Mouse (Mus musculus) heart, adult 8-10 months (tissue): ENCODE results near the gene Rgma. TPM values are rescaled to one million over a fixed set of nuclear protein-coding genes. Genes with fewer than 3 reads are reported as not detected.

ENCODE experiments used
- DNase-seq: peaks from one replicate; pipeline ENCODE4 v3.0.0; 2022; ENCODE audit warnings: low spot score
- total RNA-seq, 4 experiments: library from RNA; stranded (reverse); gene quantifications; 2 replicates each; pipeline ENCODE4 v1.2.4; 2022

The Rgma gene
- total RNA-seq, 4 experiments from 2014 or later, result 52.3 to 84.3 (median 65.6) TPM

DNA sequence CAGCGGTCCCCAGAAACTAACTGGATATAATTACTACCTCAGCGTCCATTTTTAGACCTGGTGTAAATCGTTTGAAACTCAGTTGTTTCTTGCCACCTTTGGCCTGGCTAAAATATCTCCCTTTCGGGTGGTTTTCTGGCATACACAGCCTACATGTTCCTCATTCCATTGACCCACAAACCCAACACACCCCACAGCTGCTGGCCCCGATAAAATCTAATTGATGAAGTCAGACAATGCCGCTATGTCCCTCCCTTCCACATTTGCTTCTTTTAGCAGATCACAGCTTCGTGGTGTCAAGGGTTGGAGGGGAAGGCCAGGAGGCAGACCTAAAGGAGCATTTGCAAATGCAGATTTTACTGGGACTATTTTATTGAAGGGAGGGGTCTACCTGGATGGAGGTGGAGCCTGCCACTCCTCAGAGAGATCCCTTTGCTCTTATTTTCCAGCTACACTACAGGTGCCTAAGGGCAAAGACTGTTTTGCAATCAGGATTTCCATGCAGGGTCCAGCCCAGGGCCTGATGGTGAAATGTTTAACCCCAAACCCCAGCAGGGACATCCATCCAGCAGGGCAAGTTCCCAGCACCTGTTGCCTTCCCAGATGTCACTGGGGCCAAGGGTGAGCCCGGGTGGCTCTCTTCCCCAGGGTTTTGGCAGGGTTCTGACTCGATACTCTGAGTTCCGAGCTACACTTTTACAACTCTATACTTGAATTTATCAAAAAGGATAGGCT is 3.6 kb upstream of the Rgma start:
- no peak for DNase-seq

DNA sequence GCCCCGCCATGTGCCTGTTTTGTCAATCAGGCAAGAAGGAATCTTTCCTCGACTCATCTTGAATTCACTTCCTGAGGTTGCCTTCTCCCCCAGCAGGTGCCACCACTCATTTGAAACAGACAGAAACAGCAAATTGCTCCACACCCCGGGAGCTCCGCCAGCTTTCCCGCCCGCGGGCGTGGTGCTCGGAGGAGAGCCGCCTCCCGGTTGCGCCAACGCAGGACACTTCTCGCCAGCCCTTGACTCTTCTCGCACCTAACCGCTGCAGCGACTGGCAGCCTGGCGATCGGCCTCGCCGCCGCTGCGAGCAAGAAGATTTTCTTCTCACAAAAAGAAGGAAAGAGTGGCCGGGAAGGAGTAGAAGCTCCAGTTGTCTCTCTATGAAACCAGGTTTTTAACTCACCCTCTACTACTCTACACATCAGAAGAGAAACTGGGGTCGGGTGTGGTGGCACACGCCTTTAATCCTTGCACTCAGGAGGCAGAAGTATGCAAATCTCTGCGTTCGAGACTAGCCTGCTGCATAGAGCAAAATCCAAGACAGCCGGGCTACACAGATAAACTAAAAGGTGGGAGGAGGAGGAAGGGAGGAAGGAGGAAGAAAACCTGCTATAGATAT is 2.8 kb upstream of the Rgma start:
- peak; percentile 76 for DNase-seq

DNA sequence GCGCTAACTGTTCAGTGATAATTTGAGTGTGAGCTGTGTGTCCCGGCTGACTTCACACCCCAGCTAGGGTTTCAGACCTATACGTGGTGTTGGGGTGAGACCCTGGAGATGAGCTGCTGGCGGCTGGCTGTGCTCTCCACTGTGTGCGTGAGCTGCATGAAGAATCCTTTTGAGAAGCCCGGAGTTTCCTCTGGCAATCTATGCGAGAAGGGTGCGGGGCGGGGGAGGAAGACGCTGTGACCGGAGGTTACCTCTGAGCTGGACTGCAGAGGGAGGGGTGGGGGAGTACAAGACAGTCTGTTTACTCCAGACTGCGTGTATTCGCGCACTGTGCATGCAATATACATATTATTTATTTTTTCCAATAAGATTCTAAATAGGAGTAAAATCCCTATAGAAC is 582 bp upstream of the Rgma start:
- DNase-seq, result no peak

DNA sequence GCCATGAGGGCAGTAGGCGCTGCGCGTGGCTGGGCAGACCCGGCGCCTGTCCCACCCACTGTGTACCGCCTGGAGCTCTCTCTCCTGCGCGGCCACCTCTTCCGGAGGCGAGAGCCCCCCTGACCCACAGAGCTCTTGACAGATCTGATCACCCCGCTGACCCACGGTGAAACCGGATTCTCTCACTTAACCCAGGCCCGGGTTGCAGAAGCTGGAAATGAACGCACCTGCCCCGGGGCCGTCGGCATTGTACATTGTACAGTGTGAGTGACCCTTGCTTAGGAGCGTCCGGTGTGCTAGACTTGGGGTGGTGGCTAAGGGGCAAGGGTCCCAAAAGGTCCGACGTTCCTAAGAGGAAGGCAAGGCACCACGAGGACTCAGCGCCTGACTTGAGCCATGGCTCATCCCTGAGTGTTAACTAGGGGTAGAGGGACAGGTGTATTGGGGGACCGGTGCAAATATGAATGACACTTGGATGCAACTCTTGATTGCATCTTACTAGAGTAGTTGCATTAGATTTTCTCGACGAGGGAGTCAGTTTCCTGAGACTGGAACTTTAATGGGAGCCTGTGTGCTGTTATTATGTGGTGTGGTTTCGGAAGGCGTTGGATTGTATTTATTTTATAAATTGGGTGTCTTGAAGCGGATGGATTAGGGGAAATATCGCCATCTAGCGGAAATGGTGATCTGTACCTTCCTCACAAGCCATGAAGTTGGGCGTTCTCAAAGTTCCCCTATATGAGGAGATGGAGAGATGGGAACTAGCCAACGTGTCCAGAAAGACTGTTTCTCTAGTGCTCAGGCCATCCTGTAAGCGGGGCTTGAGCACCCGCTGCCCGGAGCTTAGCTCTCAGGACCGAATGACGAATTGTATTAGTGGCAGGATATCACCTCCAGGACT is 1.0 kb downstream of the Rgma start:
- DNase-seq, result peak; percentile 88

DNA sequence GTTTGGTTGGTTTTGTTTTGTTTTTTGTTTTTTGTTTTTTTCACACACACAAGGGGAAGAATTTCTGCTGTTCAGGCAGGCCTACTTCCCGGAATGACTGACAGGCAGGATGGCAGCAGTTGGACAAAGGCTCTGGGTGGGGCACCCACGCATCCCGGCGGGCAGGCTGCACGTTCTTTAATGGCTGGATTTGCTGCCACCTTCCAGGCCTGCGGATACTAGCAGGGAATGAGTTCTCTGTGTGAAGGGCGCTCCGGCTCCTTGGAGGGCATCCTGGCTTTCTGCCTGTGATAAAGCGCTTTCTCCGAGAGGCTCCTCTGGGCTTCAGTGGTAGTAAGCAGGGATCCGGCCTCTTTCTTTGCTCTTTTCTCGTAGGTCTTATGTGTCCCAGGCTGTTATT is 2.0 kb downstream of the Rgma start:
- DNase-seq, result no peak

DNA sequence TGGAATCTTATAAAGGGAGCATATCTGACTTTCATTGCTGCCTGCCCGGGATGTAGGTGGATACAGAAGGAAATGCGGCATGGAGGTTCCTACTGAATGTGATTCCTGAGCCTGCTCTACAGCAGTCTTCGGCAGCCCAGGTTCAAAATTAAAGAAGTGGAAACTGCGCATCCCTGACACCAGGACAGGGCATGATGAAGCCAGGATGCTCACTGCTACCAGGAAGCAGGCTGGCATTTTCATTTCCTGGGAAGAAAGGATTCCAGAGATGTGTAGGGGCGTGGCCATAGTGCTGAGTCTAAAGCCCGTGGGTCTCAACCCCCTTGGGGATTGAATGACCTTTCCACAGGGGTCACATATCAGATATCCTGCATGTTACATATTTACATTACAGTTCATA is 2.7 kb downstream of the Rgma start:
- DNase-seq, result no peak

DNA sequence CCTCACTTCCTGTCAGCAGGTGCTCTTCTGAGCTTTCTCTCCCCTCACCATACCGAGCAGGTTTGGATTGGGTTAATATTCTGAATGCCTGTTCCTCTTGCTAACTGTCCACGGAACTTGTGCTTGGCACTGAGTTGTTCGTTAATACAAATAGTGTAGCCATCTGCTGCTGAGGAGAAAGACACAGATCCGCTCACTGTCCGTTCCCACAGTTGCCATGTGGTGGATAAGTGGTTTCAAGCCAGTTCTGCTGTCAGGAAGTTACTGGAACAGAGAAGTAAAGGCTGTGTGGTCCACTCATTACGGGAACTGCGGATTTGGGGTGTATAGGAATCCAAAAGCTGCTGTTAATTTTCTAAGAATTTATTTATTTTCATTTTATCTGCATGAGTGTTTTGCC is 7.5 kb downstream of the Rgma start:
- DNase-seq, result no peak

DNA sequence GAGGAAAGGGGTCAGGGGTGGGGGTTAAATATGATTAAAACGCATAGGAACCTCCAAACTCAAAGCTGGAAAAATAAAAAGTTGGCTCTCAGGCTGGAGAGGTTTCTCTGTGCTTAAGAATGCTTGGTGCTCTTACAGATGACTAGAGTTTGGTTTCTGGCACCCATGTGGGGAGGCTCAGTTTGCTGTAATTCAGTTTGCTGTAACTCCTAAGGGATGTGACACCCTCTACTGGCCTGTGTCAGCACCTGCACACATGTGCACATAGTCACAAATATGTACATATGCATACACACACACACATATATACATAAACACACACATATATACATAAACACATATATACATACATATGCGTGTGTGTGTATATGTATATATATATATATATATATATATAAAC is 13.6 kb downstream of the Rgma start:
- DNase-seq, result no peak

DNA sequence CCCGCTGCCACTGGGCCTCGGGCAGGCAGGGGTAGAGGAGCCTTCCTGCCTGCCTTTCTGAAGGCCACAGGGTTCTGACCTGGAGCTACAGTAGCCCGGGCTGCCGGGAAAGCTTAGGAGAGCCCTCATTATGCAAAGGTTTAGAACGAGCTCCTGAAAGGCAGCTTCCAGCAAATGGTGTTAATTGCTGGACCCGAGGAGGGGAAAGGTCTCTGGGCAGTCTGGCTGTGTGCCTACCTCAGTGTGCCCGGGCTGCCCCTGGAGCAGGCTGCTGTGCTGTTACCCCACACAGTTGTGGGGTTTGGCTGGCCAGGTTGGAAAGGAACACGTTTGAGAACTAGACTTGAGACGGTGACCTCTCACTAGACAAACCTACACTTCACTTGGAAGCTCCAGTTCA is 14.1 kb downstream of the Rgma start:
- no peak for DNase-seq

DNA sequence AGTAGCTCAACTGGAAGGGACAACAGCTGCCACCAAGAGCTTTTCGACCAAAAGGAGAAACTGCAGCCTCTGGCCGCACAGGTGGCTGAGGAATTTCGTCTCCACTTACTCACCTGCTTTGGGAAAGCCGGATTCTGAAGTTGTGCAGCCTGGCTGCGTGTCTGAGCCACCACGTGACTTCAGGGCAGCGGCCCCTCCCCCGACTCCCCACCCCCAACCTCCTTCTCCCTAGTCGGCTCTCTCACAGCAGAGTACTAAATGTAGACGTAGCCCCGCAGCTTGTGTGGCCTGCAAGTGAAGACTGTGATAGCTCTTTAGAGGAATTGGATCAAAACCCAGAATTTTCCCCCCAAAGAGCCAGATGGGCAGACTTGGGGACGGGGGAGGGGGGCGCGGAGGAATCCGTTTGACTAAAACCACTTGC is 14.6 kb downstream of the Rgma start:
- no peak for DNase-seq

DNA sequence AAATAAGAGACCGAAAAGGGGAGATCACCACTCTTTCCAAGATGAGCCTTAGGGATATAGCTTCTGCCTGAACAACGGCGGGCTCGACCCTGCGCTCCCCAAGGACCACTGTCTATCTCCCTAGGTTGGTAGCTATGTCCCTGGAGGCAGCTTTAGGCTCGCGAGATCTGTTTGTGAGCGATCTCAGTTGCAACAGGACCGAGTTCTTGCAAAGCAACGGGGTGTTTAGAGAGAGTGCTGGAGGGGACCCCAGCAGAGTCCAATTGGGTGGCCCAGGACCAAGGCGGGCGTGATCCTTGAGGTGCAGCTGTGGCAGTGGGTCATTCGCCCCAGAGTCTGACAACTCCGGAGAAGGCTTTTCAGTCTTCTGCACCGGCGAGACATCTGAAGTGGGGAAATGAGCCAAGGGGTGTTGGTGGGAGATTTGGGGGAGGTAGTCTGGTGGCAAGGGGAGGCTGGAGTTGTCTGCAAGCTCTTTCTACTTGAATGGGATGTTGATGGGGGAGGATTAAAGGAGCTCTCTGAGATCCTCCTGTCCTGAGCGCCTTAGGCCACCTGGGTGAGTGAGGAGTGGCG is 15.2 kb downstream of the Rgma start:
- DNase-seq, result no peak

DNA sequence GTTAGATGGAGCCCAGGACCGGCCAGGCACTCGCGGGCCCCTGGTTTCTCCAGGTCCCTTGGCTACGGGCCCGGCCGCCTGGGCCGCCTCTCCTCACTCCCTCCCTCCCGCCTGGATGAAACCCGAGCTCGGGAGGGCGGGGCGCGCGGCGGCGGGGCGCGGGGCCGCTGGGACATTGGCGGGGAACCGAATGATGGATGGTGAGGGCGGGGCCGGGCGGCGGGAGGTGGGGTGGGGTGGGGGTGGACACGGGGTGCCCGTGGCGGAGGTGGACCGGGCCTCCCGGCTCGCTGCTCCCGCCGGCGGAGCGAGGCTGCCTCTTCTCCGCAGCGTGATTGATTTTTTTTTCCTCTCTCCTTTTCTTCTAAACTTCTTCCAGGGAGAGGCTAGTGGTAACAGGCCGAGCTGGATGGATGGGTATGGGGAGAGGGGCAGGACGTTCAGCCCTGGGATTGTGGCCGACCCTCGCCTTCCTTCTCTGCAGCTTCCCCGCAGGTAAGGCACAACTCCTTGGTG is 15.8 kb downstream of the Rgma start:
- DNase-seq, result peak; percentile 84

DNA sequence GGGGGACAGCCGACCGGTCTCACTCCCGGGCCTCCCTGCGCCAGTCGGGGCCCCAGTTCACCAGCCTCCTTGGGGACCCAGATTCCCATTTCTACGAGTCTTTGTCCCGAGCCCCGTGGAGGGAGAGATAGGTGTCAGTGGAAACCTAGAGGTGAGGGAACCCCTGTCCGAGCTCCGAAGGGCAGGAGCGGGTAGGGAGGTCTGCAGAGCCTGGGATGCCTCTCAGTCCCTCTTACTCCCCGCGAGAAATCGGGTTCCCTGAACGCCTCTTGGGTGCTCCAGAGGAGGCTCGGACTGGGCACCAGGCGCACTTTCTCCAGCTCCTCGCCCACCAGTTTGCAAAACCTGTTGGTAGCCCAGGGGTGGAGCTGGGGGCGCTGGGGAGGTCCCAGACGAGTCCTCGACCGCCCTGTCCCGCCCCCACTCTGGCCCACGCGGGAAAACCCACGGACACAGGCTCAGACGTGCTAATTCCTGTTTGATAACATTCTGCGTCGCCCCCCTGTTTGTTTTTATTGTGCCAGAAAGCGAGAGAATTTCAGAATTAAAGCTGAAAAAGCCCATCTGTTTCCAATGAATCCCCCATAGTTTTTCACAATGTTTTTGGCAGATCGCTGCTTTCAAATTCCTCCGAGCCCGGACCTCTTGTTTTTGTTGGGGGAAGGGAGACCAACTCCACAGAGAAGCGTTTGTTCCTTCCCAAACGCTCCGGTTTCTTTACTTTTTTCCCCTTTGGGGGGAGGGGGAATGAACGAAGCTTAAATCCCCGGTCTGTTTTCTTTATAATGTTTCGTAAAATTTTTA is 16.4 kb downstream of the Rgma start:
- no peak for DNase-seq

DNA sequence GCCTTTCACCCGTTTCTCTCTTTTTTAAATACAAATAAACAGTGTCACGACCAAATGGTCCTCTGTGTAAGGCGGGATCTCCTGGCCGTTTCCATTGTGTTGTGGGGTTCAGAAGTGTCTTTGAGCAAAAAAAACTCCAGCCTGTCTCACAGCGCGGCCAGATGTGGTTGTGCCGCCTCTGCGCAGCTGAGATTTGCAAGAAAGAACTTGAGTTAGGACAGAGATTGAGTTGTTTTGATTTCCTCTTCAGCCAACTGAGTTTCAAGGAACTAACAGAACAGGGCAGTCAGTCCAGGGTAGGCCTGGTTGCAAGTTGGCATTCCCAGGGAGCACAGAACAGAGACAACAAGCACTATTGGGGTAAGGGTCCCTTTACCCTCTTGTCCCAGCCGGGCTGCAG is 17.1 kb downstream of the Rgma start:
- no peak for DNase-seq

DNA sequence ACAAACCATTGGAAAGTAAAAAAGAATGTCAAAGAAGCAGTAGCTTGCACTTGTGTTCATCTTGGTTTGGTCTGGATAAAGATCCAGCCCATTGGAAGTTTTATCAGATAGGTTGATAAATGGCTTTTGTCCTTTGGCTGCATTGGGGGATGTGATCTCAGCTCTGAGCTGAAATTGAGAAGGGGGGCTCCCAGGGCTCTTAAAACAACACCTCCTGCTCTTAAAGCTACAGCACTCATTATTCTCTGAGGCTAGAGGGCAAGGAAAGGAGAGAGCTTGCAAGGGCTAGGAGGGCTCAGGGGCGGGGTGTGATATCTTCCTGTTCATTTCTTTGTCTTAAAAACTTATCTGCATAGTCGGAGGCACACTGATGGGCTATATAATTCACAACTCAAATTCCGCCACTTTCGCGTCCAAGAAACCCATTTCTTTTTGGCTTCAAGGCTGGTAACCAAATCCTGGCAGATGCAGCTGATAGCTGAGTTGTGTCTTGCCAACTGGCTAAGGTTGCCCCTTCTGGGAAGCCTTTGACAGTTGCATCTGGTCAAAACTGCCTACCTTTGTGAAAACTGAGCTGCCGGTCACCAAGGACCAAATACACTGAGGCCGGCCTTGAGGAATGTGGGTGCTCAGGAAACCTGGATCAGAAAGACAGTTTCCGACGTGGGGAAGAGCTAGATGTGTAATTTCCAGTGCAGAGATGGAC is 18.2 kb downstream of the Rgma start:
- DNase-seq, result no peak

DNA sequence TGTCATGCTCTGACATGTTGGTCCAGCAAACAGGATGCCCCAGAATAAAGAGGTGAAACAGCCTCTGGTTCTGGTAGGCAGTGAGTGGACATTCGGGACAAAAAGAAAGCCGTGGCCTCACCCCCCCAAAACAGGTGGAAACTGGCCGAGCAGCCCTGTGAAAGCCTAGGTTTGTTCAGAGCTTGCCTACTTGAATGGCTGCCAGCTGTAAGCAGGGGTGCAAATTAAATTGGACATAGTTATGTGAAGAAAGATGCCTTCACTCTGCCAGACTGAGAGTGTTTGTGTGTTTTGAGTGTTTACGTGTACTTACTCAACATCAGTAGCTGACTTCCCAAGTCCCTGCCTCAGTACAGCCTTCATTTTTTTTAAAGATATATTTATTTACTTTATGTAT is 18.7 kb downstream of the Rgma start:
- DNase-seq, result no peak

DNA sequence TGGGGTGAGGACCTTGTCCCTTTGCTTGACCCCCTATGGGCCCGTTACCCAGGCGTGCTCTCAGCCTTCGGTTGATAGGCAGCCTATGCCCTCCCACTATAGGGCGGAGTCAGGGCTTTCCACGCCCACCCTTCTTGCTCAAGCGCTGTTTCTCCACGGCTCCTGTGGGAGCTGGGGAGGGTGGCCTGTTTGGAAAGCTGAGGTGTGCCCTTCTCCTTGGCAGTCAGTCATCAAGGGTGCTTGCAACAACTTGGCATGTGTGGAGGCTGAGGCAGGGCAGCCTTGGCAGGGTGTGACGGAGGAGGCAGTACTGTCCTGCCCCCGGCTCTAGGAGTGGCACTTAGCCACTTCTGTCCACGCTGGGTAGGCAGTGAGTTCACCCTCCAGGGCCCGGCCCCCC is 23.0 kb downstream of the Rgma start:
- DNase-seq, result peak; percentile 64

DNA sequence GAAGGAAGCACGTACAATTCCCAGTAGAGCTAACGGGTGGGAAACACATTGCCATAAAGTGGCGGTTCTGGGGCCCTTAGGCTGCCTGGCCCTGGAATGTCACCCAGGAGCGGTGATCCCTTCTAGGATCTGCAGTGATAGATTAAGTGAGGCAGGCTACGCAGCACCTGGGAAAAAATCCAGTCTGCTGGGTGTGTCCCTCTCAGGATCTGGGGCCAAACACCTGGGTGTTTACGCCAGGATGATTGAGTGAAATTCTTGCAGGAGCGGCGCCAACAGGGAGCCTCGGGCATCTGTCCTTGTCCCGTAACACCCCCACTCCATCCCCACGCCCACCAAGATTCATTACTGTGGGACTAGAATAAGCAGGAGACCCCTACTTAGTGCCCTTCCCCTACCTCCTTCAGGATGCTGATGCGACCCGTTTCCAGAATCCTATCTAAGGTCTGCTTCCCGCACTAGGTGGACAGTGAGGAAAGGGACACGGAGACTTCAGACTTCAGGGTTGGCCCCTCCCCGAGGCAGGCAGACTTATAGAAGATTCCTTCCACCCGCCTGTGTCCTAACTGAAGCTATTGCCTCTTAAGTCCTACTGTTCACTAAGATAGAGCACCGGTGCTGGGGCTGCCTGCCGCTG is 23.6 kb downstream of the Rgma start:
- DNase-seq, result no peak

DNA sequence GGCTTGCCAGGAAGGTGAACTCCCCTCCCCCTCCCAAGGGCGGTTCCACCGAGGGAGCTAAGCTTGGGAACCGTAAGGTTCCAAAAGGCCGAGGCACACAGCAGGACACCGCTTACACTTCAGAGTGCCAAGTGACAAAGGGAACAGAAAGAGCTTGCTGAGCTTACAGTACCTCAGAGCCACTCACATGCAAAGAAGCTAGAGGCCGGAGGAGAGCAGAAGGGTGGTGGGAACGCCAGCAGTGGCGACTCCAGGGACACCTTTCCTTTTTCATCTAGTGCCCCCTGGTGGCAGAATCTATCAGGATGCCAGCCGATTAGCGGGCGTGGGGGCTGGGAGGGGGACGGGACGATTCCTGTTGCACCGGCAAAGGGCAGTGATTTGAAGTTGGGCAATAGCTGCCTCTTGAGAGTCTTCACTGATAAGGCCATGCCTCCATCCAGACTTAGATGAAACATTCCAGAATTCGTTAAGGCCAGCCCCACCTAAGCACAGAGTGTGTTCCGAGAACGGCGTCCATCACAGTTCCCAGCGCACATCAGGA is 24.3 kb downstream of the Rgma start:
- DNase-seq, result peak; percentile 74
